Comparison of ENCODE assay signal across 27 mouse cellular contexts in the genomic region with DNA sequence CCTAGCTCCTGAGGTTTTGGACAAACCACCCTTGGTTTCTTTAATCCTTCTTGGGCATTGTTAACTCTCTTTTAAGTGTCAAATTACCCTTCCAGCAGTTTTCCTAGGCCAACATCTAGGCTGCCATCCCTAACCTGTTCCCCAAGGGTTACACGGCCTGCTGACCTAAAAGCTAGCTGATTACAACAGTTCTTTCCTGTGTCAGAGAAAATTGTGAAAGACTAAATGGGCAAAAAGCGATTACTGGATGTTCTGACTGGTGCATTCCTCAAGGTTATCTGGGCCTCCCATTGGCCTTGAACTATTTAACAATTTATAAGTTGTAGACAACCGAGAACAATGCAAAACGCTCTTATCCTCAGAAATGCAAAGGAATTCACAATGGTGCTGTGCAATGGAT. TPM values are rescaled to one million over a fixed set of nuclear protein-coding genes. Genes with fewer than 3 reads are reported as not detected.
DNase-seq lines count a peak whose midpoint lies in the region; ATAC-seq and TF ChIP-seq lines count a peak whose summit lies in the region.
"Had no signal": no experiment of that assay in that cellular context is flagged by ENCODE, and none has a peak within 500 bp of the region (broad histone marks: within the 10 kb centered on the region; RNA-seq: fewer than 3 reads in every experiment).

No protein-coding gene starts in this region.

- ATAC-seq in liver, embryonic 11.5 days (replicated peaks; ENCODE audit: low FRiP score): no peak
- ATAC-seq: forebrain, embryonic 14.5 days; forebrain, postnatal 0 days; hindbrain, embryonic 16.5 days; intestine, embryonic 15.5 days had no signal

- H3K4me3 ChIP-seq in liver, adult 2 months (ENCODE audit: insufficient read depth, low read depth, low read length): no peak overlapping the region
- H3K4me3 ChIP-seq in liver, embryonic 11.5 days (ENCODE audit: low read depth, low read length): no peak overlapping the region
- H3K4me3 ChIP-seq: embryonic facial prominence, embryonic 12.5 days; embryonic facial prominence, embryonic 15.5 days; gastrocnemius, adult 2 months; heart, embryonic 15.5 days; hindbrain, embryonic 10.5 days; hindbrain, embryonic 13.5 days; intestine, embryonic 15.5 days had no signal

- peak; percentile 27 to 61 for DNase-seq in adrenal gland, adult (ENCODE audit: inconsistent age in 2 of 2, low spot score in 1 of 2)
- no peak for DNase-seq in adrenal gland, adult 18-20 months (ENCODE audit: low spot score in 2 of 2)
- peak; percentile 9 for DNase-seq in adrenal gland, postnatal 10 days
- no peak for DNase-seq in adrenal gland, postnatal 25 days
- DNase-seq in liver, adult 2 months (ENCODE audit: extremely low read depth, low read depth, low spot score): peak; percentile 39
- no peak for DNase-seq in liver, embryonic 11.5 days (ENCODE audit: low spot score)
- no peak for DNase-seq in right cerebral cortex, postnatal 36 days (ENCODE audit: low spot score in 2 of 2)
- DNase-seq: cerebellum, adult 11-12 months; cerebellum, adult 8-10 months; cerebellum, postnatal 10 days; cerebellum, postnatal 36 days; forebrain, postnatal 0 days; gastrocnemius, adult 2 months; gastrocnemius, postnatal 14 days; heart, adult 11 months; heart, postnatal 10 days; heart, postnatal 36 days; kidney, adult 11 months had no signal

- H3K79me2 ChIP-seq in liver, adult 2 months (ENCODE audit: control insufficient read depth, insufficient read depth, low read length): no peaks in the 10 kb centered on the region

- H3K27ac ChIP-seq in liver, adult 2 months (replicated peaks; ENCODE audit: insufficient read depth, low read depth, low read length): no peak overlapping the region
- H3K27ac ChIP-seq in liver, embryonic 11.5 days (ENCODE audit: low read depth, low read length): no peak overlapping the region
- H3K27ac ChIP-seq: embryonic facial prominence, embryonic 12.5 days; embryonic facial prominence, embryonic 15.5 days; gastrocnemius, adult 2 months; heart, embryonic 15.5 days; hindbrain, embryonic 10.5 days; hindbrain, embryonic 13.5 days; intestine, embryonic 15.5 days had no signal

- no peaks in the 10 kb centered on the region for H3K4me1 ChIP-seq in liver, adult 2 months (ENCODE audit: control insufficient read depth, insufficient read depth, low read length)
- no peaks in the 10 kb centered on the region for H3K4me1 ChIP-seq in liver, embryonic 11.5 days (replicated peaks; ENCODE audit: control insufficient read depth, insufficient read depth, low read length)
- H3K4me1 ChIP-seq: embryonic facial prominence, embryonic 12.5 days; embryonic facial prominence, embryonic 15.5 days; heart, embryonic 15.5 days; hindbrain, embryonic 10.5 days; hindbrain, embryonic 13.5 days; intestine, embryonic 15.5 days had no signal

- TF ChIP-seq CTCF in liver, adult 2 months (IDR thresholded peaks at IDR 0.05; ENCODE audit: low read depth, low read length): no peak

- H3K36me3 ChIP-seq in liver, adult 2 months (ENCODE audit: control insufficient read depth, insufficient read depth, low read length): no peaks in the 10 kb centered on the region
- no peaks in the 10 kb centered on the region for H3K36me3 ChIP-seq in liver, embryonic 11.5 days (ENCODE audit: control insufficient read depth, insufficient read depth, low read length)
- H3K36me3 ChIP-seq: embryonic facial prominence, embryonic 12.5 days; embryonic facial prominence, embryonic 15.5 days; heart, embryonic 15.5 days; hindbrain, embryonic 10.5 days; hindbrain, embryonic 13.5 days; intestine, embryonic 15.5 days had no signal

- H3K9me3 ChIP-seq in liver, embryonic 11.5 days (ENCODE audit: control insufficient read depth, low read length): no peaks in the 10 kb centered on the region
- H3K9me3 ChIP-seq: embryonic facial prominence, embryonic 12.5 days; embryonic facial prominence, embryonic 15.5 days; heart, embryonic 15.5 days; hindbrain, embryonic 10.5 days; hindbrain, embryonic 13.5 days; intestine, embryonic 15.5 days had no signal

- 38% methylated on average over 4 of the region's 4 CpGs for WGBS in liver, adult 2 months
- WGBS in liver, embryonic 11.5 days: 65% methylated on average over 4 of the region's 4 CpGs

- no peaks in the 10 kb centered on the region for H3K27me3 ChIP-seq in liver, adult 2 months (ENCODE audit: control insufficient read depth, insufficient read depth, low read length)
- H3K27me3 ChIP-seq in liver, embryonic 11.5 days (replicated peaks; ENCODE audit: control insufficient read depth, insufficient read depth, low read length): no peaks in the 10 kb centered on the region; the same call in 1 of the 2 replicates
- H3K27me3 ChIP-seq: embryonic facial prominence, embryonic 15.5 days; heart, embryonic 15.5 days; intestine, embryonic 15.5 days had no signal

- no peak overlapping the region for H3K4me2 ChIP-seq in liver, embryonic 11.5 days
- H3K4me2 ChIP-seq: embryonic facial prominence, embryonic 12.5 days; embryonic facial prominence, embryonic 15.5 days; heart, embryonic 11.5 days; heart, embryonic 15.5 days; hindbrain, embryonic 13.5 days; intestine, embryonic 15.5 days had no signal

- no peak overlapping the region for H3K9ac ChIP-seq in liver, adult 2 months (ENCODE audit: low read depth, low read length)
- H3K9ac ChIP-seq in liver, embryonic 11.5 days (ENCODE audit: low read depth, low read length): no peak overlapping the region
- H3K9ac ChIP-seq: embryonic facial prominence, embryonic 12.5 days; embryonic facial prominence, embryonic 15.5 days; forebrain, postnatal 0 days; heart, embryonic 15.5 days; hindbrain, embryonic 13.5 days; intestine, embryonic 15.5 days had no signal

- TF ChIP-seq POLR2A in liver, adult 2 months (IDR thresholded peaks at IDR 0.05; ENCODE audit: extremely low read depth, insufficient read depth, low read length): no peak

RNA-seq across cellular contexts. Expression of gene Eda, which starts 14.4 kb away (rescaled TPM):
- 1 to 10 TPM; 7.7 to 7.9 TPM for total RNA-seq in adrenal gland, adult 18-20 months (2021)
- total RNA-seq in adrenal gland, postnatal 10 days (2021): 1 to 10 TPM; 7.2 to 7.8 TPM
- 6.7 and 8.0 TPM in 2 replicates for total RNA-seq in adrenal gland, postnatal 25 days (2021)
- 0.92 and 1.1 TPM in 2 replicates for total RNA-seq in liver, adult 2 months (2014; rRNA removed)
- polyA plus RNA-seq in liver, adult 2 months (2012; rRNA removed): 0.48 and 0.60 TPM in 2 replicates
- polyA plus RNA-seq in liver, embryonic 11.5 days (2014; fragmentation: Nextera tagmentation; extraction: Ambion mirVana): 0.80 and 1.1 TPM in 2 replicates

Comparison
In these comparisons a context has a peak if more than half of its experiments do, and no peak if none do; other contexts are left out.
1. DNase-seq: peak in adrenal gland, adult (2 of 2), adrenal gland, postnatal 10 days (single experiment) and liver, adult 2 months (single experiment); none in adrenal gland, adult 18-20 months (0 of 2), adrenal gland, postnatal 25 days (single experiment), liver, embryonic 11.5 days (single experiment) and right cerebral cortex, postnatal 36 days (0 of 2).